Mouse (Mus musculus) liver, embryonic 15.5 days (tissue): ENCODE measurements around the gene Rnase4. TPM values are rescaled to one million over a fixed set of nuclear protein-coding genes. Genes with fewer than 3 reads are reported as not detected.

Experiments
- ATAC-seq: fragments of 200-750 bp; cut with Nextera tagmentation; 2 replicates; pipeline ENCODE4 v1.8.0; 2017; ENCODE audit warnings: moderate number of reproducible peaks, mild to moderate bottlenecking, moderate library complexity; ENCODE audit not compliant: insufficient read depth
- H3K27ac ChIP-seq: fragments of 300-500 bp; sonication (generic); replicated peaks from 2 replicates; pipeline ENCODE4 v1.5.1; 2015; ENCODE audit warnings: mild to moderate bottlenecking, inconsistent platforms
- H3K27me3 ChIP-seq: fragments of 300-500 bp; sonication (generic); 2 replicates; pipeline ENCODE4 v1.6.1; 2015; ENCODE audit warnings: mild to moderate bottlenecking, inconsistent platforms
- H3K36me3 ChIP-seq: fragments of 300-500 bp; sonication (generic); replicated peaks from 2 replicates; pipeline ENCODE4 v1.6.1; 2015; ENCODE audit warnings: moderate library complexity, mild to moderate bottlenecking, inconsistent platforms
- H3K4me1 ChIP-seq: fragments of 300-500 bp; sonication (generic); replicated peaks from 2 replicates; pipeline ENCODE4 v1.6.1; 2015; ENCODE audit warnings: inconsistent platforms
- H3K4me2 ChIP-seq: fragments of 300-500 bp; sonication (generic); 2 replicates; pipeline ENCODE4 v1.6.1; 2015; ENCODE audit warnings: moderate library complexity, mild to moderate bottlenecking, inconsistent platforms
- H3K4me3 ChIP-seq: fragments of 300-500 bp; sonication (generic); replicated peaks from 2 replicates; pipeline ENCODE4 v1.5.1; 2015; ENCODE audit warnings: mild to moderate bottlenecking, inconsistent platforms
- H3K9ac ChIP-seq: fragments of 300-500 bp; sonication (generic); 2 replicates; pipeline ENCODE4 v1.6.1; 2015; ENCODE audit warnings: moderate library complexity, mild to moderate bottlenecking, inconsistent platforms
- H3K9me3 ChIP-seq: fragments of 300-500 bp; sonication (generic); replicated peaks from 2 replicates; pipeline ENCODE4 v1.6.1; 2016; ENCODE audit warnings: inconsistent platforms
- WGBS: fragments of 180-500 bp; shearing (Covaris S2); methylation state at CpG from one replicate; pipeline ENCODE4 v1.1.7; 2015; ENCODE audit warnings: mixed read lengths; ENCODE audit not compliant: insufficient replicate concordance; 5-methylcytosine and 5-hydroxymethylcytosine counted together
- polyA plus RNA-seq: library from polyadenylated mRNA; unstranded; fragments of >200 nt; fragmentation: Nextera tagmentation; extraction: Ambion mirVana; gene quantifications from 2 replicates; pipeline ENCODE4 v1.2.1, GENCODE M21; 2015

Rnase4 gene
- polyA plus RNA-seq, 1 experiment from 2014 or later = 23.0 TPM

DNA sequence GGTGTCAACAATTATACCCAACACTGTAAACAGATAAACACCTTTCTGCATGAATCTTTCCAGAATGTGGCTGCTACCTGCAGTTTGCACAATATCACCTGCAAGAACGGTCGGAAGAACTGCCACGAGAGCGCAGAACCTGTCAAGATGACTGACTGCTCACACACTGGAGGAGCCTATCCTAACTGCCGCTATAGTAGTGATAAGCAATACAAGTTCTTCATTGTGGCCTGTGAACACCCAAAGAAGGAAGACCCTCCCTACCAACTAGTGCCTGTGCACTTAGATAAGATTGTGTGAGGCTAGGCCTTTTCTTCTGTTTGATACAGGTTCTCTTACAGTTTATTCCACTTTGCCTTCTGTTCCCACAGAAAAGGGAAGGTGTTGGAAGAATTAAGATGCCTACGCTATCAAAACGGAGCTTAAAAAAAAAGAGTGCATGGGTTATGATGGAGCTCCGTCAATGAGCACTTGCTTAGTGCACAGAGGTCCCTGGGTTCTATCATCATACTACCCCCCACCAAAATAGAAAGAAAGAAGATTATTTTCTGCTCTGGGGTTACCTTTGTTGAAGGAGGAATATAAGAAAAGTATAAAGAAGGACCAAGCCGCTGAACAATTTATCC, 39.6 kb downstream of the Rnase4 start:
- Histone ChIP-seq H3K4me3 (peak overlapping the region; percentile 47), H3K4me2 (peak overlapping the region; percentile 74), H3K36me3 (no peaks in the 10 kb centered on the region), H3K27ac (peak overlapping the region; percentile 95), H3K9me3 (no peaks in the 10 kb centered on the region), H3K4me1 (peaks cover 74% of the 10 kb centered on the region), H3K27me3 (no peaks in the 10 kb centered on the region), H3K9ac (peak overlapping the region; percentile 54)
- peak; percentile 81 for ATAC-seq
- WGBS = 20% methylated on average over 9 of the region's 9 CpGs

DNA sequence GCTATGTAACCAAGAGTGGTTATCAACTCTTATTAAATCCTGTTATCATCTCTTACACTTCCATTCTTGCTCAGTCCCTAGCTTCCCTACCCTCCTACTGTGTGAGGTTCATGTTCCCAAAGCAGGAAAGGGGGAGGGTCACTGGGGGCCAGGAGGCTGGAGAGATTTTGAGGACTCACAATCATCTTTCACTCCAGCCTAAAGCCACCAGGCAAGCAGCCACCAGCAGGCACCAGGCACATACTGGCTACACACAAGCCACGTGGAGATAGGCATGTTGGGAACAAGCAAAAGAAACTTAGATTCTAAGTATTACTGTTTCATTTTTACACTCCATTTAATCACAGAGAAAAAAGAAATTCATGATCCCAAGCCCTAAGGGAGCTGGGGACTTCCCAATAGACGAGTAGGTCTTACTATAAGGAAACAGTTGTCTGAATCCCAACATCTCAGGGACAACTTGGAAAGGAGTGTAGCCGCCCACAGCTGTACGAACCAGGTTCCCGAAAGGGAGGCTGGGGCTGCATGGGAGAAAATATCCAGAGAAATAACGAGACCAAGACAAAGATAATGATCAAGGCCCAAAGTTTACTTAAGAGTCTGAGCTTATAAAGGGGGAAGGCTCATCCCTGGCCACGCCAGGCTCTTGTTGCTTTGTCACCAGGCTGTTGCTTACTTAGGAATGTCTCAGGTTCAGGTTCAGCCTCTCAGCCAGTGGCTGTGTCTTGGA, 40.4 kb downstream of the Rnase4 start:
- H3K9me3 ChIP-seq = no peaks in the 10 kb centered on the region
- H3K4me2 ChIP-seq = peak overlapping the region; percentile 19; the same call in 1 of the 2 replicates
- no peak overlapping the region for H3K4me3 ChIP-seq
- peaks cover 69% of the 10 kb centered on the region for H3K4me1 ChIP-seq
- H3K27ac ChIP-seq = peak overlapping the region; percentile 95
- 41% methylated on average over 7 of the region's 7 CpGs for WGBS
- H3K36me3 ChIP-seq = no peaks in the 10 kb centered on the region
- no peak for ATAC-seq
- no peaks in the 10 kb centered on the region for H3K27me3 ChIP-seq
- peak overlapping the region; percentile 54; the same call in 1 of the 2 replicates for H3K9ac ChIP-seq

DNA sequence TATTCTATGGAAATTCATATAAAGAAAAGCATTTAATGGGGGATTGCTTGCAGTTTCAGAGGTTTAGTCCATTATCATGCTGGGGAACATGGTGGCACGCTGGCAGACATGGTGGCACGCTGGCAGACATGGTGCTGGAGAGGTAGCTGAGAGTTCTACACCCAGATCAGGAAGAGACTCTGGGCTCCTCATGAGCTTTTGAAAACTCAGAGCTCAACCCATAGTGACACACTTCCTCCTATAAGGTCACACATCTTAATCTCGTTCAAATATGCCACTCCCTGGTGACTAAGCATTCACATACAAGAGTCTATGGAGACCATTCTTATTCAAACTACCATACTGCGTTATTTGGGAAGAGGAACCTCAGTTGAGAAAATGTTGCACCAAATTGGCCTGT, 41.5 kb downstream of the Rnase4 start:
- H3K4me1 ChIP-seq = peaks cover 59% of the 10 kb centered on the region
- ATAC-seq = peak; percentile 30; the same call in 1 of the 2 replicates
- H3K36me3 ChIP-seq = no peaks in the 10 kb centered on the region
- H3K27ac ChIP-seq = peak overlapping the region; percentile 95
- no peaks in the 10 kb centered on the region for H3K9me3 ChIP-seq
- no peaks in the 10 kb centered on the region for H3K27me3 ChIP-seq
- H3K4me3 ChIP-seq = no peak overlapping the region
- peak overlapping the region; percentile 40 for H3K4me2 ChIP-seq
- WGBS = 53% methylated on average over 4 of the region's 4 CpGs
- no peak overlapping the region for H3K9ac ChIP-seq

DNA sequence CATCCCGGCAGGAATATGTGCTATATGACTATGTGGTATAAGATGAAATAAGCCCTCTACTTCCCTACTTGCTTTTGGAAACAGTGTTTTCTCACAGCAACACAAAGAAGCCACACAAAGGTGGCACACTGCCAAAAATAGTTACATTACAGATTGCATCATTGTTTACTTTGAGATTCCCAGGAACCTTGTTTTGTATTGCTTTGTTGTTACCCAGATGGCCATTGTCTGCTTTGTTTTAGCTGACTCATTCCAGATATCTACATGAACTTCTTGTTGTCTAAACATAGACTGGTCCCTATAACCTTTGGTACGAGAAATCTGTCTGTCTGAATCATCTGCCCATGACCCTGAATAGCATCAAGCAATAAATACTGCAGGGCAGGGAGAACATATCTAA, 49.5 kb downstream of the Rnase4 start:
- Histone ChIP-seq H3K27ac (no peak overlapping the region), H3K27me3 (no peaks in the 10 kb centered on the region), H3K36me3 (no peaks in the 10 kb centered on the region), H3K4me3 (no peak overlapping the region), H3K4me2 (no peak overlapping the region), H3K4me1 (peaks cover 55% of the 10 kb centered on the region), H3K9me3 (no peaks in the 10 kb centered on the region), H3K9ac (no peak overlapping the region)
- no peak for ATAC-seq
- 69% methylated on average over 2 of the region's 2 CpGs for WGBS

DNA sequence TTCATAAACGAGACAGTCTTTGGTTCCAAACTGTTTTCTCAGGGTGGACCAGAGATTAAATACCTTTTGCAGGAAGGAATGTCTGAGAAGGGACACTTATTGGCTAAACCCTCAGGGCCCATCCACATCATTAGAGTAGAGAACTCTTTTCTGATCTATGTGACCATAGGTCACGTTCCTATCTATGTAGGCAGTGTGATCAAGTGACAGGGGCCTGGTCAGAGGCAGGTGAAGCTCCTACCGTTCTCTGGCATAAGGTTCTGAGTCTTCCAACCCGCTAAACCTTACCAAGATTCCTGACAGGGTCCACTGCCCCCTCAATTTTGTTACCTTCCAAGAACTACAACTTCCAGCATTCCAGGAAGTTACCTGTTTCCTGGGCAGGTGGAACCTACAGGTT, 51.2 kb downstream of the Rnase4 start:
- no peaks in the 10 kb centered on the region for H3K36me3 ChIP-seq
- H3K4me2 ChIP-seq = peak overlapping the region; percentile 10; the same call in 1 of the 2 replicates
- peak overlapping the region; percentile 9; the same call in 1 of the 2 replicates for H3K9ac ChIP-seq
- H3K4me1 ChIP-seq = peaks cover 73% of the 10 kb centered on the region
- 61% methylated on average over 4 of the region's 4 CpGs for WGBS
- no peaks in the 10 kb centered on the region for H3K27me3 ChIP-seq
- H3K27ac ChIP-seq = peak overlapping the region; percentile 83
- ATAC-seq = peak; percentile 62
- H3K9me3 ChIP-seq = no peaks in the 10 kb centered on the region
- no peak overlapping the region for H3K4me3 ChIP-seq

DNA sequence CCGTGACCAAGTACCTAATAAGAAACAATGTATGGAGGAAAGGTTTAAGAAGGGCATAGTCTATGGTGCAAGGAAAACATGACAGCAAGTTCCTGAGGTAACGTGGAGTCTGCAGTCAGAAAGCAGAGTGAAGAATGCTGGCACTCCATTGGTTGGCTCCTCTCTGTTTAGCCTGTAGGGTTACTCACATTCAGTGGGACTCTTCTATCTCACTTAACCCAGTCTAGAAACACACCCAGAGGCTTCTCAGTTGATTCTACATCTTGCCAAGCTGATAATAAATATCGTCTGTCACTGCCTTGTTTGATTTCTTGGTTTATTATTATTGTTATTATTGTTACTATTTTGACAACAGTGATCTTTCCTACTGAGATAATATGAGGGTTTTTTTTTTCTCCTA, 51.7 kb downstream of the Rnase4 start:
- peaks cover 76% of the 10 kb centered on the region for H3K4me1 ChIP-seq
- H3K27ac ChIP-seq = peak overlapping the region; percentile 83
- peak overlapping the region; percentile 10; the same call in 1 of the 2 replicates for H3K4me2 ChIP-seq

DNA sequence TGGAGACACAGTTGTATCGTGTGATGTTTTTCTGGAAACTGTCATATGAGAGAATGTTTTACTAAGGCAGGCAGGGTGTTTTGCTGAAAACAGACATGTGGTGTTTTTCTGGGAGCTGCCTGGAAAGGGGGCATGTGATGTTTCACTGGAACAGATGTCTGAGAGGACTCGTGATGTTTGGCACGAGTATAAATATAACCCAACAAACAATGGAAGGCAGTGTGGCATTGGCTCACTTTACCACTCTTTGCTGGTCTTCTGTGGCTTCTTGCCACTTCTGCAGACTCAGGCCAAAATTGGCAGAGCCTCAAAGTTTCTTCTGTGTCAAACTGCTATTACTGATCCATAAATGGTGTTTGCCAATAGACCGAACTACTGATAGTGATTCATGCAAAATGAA, 52.4 kb downstream of the Rnase4 start:
- H3K4me1 ChIP-seq = peaks cover 84% of the 10 kb centered on the region
- H3K4me2 ChIP-seq = peak overlapping the region; percentile 46; the same call in 1 of the 2 replicates
- H3K4me3 ChIP-seq = no peak overlapping the region
- no peaks in the 10 kb centered on the region for H3K9me3 ChIP-seq
- 58% methylated on average over 4 of the region's 4 CpGs for WGBS
- no peak for ATAC-seq
- H3K36me3 ChIP-seq = no peaks in the 10 kb centered on the region
- peak overlapping the region; percentile 89 for H3K27ac ChIP-seq
- H3K9ac ChIP-seq = 0 out of 2 replicates have a peak overlapping the region, but pooled peaks have one; percentile 15
- no peaks in the 10 kb centered on the region for H3K27me3 ChIP-seq

More for the DNA sequence above, 51.7 kb downstream of the Rnase4 start:
- no peaks in the 10 kb centered on the region for H3K9me3 ChIP-seq
- WGBS = 42% methylated on average over 3 of the region's 3 CpGs
- H3K9ac ChIP-seq = peak overlapping the region; percentile 9; the same call in 1 of the 2 replicates
- ATAC-seq = peak; percentile 90
- no peak overlapping the region for H3K4me3 ChIP-seq
- no peaks in the 10 kb centered on the region for H3K27me3 ChIP-seq
- no peaks in the 10 kb centered on the region for H3K36me3 ChIP-seq

DNA sequence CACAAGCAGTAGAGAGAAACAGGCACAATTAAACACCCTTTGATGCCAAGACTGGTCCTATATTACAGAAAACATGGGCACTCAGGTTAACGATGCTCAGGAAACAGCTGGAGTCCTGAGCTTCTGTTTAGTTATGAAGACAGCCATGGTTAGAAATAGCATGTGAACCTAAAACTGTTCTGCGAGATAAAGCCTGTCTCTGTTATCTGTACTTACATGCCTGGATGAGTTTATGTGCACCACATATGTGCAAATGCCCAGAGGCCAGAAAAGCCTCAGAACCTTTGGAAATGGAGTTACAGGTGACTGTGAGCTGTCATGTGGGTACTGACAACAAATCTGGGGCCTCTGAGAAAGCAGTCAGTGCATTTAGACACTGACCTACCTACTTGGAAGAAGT, 53.1 kb downstream of the Rnase4 start:
- 25% methylated on average over 2 of the region's 2 CpGs for WGBS

DNA sequence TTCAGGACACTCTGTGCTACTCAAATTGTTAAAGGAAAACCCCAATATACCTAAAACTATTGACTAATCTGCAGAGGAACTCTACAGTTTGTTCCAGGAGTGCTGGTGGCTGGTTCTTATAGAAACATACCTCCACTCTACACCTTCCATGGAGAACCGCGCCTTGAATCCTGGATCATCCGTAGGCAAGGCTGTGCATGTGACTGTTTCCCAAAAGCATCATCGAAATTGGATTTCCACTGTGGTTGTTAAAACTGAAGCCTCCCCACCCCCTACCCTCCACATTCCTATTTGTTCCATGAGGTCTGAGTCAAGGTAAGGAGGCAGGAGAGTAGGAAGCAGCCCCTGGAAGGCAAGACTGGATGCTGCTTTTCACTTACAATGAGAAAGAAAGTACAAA, 53.6 kb downstream of the Rnase4 start:
- peak overlapping the region; percentile 46 for H3K4me2 ChIP-seq
- 0 out of 2 replicates have a peak overlapping the region, but pooled peaks have one; percentile 1 for H3K9ac ChIP-seq
- no peaks in the 10 kb centered on the region for H3K36me3 ChIP-seq
- no peak for ATAC-seq
- WGBS = 85% methylated on average over 4 of the region's 4 CpGs
- H3K9me3 ChIP-seq = no peaks in the 10 kb centered on the region
- H3K4me3 ChIP-seq = no peak overlapping the region
- no peaks in the 10 kb centered on the region for H3K27me3 ChIP-seq
- H3K4me1 ChIP-seq = peaks cover 95% of the 10 kb centered on the region
- peak overlapping the region; percentile 89 for H3K27ac ChIP-seq

More for the DNA sequence above, 53.1 kb downstream of the Rnase4 start:
- Histone ChIP-seq H3K27ac (peak overlapping the region; percentile 89), H3K27me3 (no peaks in the 10 kb centered on the region), H3K9me3 (no peaks in the 10 kb centered on the region), H3K4me1 (peaks cover 90% of the 10 kb centered on the region), H3K4me2 (peak overlapping the region; percentile 46), H3K9ac (0 out of 2 replicates have a peak overlapping the region, but pooled peaks have one; percentile 1), H3K36me3 (no peaks in the 10 kb centered on the region), H3K4me3 (no peak overlapping the region)
- peak; percentile 81 for ATAC-seq

DNA sequence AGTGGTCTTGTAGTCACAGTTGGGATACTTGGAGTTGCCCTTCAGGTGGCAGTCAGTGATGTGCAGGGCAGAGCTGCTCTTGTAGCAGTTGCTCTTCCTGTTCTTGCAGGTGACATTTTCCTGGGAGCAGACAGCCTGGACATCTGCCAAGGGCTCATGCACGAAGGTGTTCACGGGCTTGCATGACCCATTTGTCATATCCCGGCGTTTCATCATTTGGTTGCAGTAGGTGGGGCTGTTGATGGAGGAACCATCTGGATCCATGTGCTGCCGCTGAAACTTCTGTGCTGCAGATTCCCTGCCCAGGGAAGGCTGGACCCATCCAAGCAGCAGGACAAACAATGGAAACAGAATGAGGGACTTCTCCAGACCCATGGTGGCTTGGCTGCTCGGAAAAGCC, 54.6 kb downstream of the Rnase4 start:
- no peak overlapping the region for H3K9ac ChIP-seq
- 84% methylated on average over 6 of the region's 6 CpGs for WGBS
- H3K4me1 ChIP-seq = peaks cover 96% of the 10 kb centered on the region
- H3K4me2 ChIP-seq = no peak overlapping the region
- no peak overlapping the region for H3K4me3 ChIP-seq
- H3K36me3 ChIP-seq = no peaks in the 10 kb centered on the region
- no peaks in the 10 kb centered on the region for H3K27me3 ChIP-seq
- peak overlapping the region; percentile 89 for H3K27ac ChIP-seq
- no peak for ATAC-seq
- H3K9me3 ChIP-seq = no peaks in the 10 kb centered on the region

DNA sequence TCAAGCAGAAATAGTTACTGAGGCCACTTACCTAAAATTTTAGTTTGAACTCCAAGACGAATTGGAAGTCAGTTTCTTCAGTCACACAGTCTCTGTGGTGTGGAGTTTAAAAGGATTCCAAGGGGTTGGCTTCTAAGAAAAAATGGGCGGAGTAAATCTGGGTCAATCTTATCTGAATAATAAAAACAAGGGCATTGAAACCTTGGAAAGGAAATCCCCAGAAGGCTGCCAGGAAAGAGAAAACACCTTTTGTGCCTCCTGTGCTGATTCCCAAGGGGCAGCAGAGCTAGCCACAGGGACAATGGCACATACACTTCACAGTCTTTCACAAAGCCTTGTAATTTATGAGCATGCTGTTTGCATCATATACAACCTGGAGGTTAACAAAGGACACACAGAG, 55.8 kb downstream of the Rnase4 start, which contains the start of gene Rnase1:
TSS of gene Rnase1 (minus strand) at position 101 of the 400 bp plus-strand sequence.
- Histone ChIP-seq H3K36me3 (no peaks in the 10 kb centered on the region), H3K4me3 (no peak within 1 kb of the TSS), H3K27ac (peak within 1 kb of the TSS; percentile 89), H3K9ac (peak within 1 kb of the TSS; percentile 18; the same call in 1 of the 2 replicates), H3K27me3 (no peaks in the 10 kb centered on the region), H3K4me1 (peaks cover 96% of the 10 kb centered on the region), H3K4me2 (no peak within 1 kb of the TSS), H3K9me3 (no peaks in the 10 kb centered on the region)
- WGBS = 56% methylated on average over 2 of the region's 2 CpGs
- no peak for ATAC-seq
